Comparison of ENCODE assay signal across 15 mouse cellular contexts in genomic region chr19:53047208-53047607, GRCm38 (mm10). TPM values are rescaled to one million over a fixed set of nuclear protein-coding genes. Genes with fewer than 3 reads are reported as not detected.
DNase-seq lines count a peak whose midpoint lies in the region; ATAC-seq and TF ChIP-seq lines count a peak whose summit lies in the region.
"Had no signal": no experiment of that assay in that cellular context is flagged by ENCODE, and none has a peak within 500 bp of the region (broad histone marks: within the 10 kb centered on the region; RNA-seq: fewer than 3 reads in every experiment).

No protein-coding gene starts in this region.

- DNase-seq in embryonic facial prominence, embryonic 14.5 days (ENCODE audit: low spot score): peak; percentile 88
- DNase-seq in embryonic facial prominence, embryonic 10.5 days (ENCODE audit: low spot score): no peak
- peak; percentile 64 for DNase-seq in kidney, postnatal 0 days (ENCODE audit: low spot score)
- DNase-seq in kidney, adult 9 months: no peak
- peak; percentile 47 to 58 for DNase-seq in heart, postnatal 14 days
- peak; percentile 60 to 77 for DNase-seq in lung, postnatal 4 days
- DNase-seq in layer of hippocampus, adult 8-10 months (ENCODE audit: low spot score in 2 of 2): no peak
- DNase-seq: layer of hippocampus, postnatal 36 days; right cerebral cortex, adult 18-20 months had no signal

- no peaks in the 10 kb centered on the region for H3K27me3 ChIP-seq in embryonic facial prominence, embryonic 14.5 days (replicated peaks; ENCODE audit: control insufficient read depth, insufficient read depth, low read length)
- H3K27me3 ChIP-seq in embryonic facial prominence, embryonic 10.5 days (replicated peaks; ENCODE audit: low read depth, poor library complexity, severe bottlenecking): no peaks in the 10 kb centered on the region
- no peaks in the 10 kb centered on the region for H3K27me3 ChIP-seq in kidney, postnatal 0 days (ENCODE audit: insufficient read depth, low read length)
- H3K27me3 ChIP-seq in hindbrain, embryonic 12.5 days: no peaks in the 10 kb centered on the region
- H3K27me3 ChIP-seq: midbrain, embryonic 13.5 days; neural tube, embryonic 12.5 days had no signal

- H3K36me3 ChIP-seq in embryonic facial prominence, embryonic 14.5 days (ENCODE audit: control insufficient read depth, insufficient read depth, low read length): no peaks in the 10 kb centered on the region
- H3K36me3 ChIP-seq in embryonic facial prominence, embryonic 10.5 days (replicated peaks): no peaks in the 10 kb centered on the region
- no peaks in the 10 kb centered on the region for H3K36me3 ChIP-seq in kidney, postnatal 0 days (ENCODE audit: insufficient read depth, low read length)
- no peaks in the 10 kb centered on the region for H3K36me3 ChIP-seq in hindbrain, embryonic 12.5 days
- H3K36me3 ChIP-seq: G1E; midbrain, embryonic 13.5 days; neural tube, embryonic 12.5 days had no signal

- 0 out of 2 replicates have a peak, but pooled peaks cover 8% of the 10 kb centered on the region for H3K9me3 ChIP-seq in embryonic facial prominence, embryonic 14.5 days (ENCODE audit: control insufficient read depth, low read length)
- H3K9me3 ChIP-seq in embryonic facial prominence, embryonic 10.5 days: peaks cover 6% of the 10 kb centered on the region; the same call in 1 of the 2 replicates
- no peaks in the 10 kb centered on the region for H3K9me3 ChIP-seq in kidney, postnatal 0 days (replicated peaks; ENCODE audit: low read length)
- H3K9me3 ChIP-seq in hindbrain, embryonic 12.5 days (replicated peaks): no peaks in the 10 kb centered on the region; the same call in 1 of the 2 replicates
- H3K9me3 ChIP-seq: G1E; midbrain, embryonic 13.5 days had no signal

- 38% methylated on average over 5 of the region's 5 CpGs for WGBS in embryonic facial prominence, embryonic 14.5 days
- 59% methylated on average over 5 of the region's 5 CpGs for WGBS in embryonic facial prominence, embryonic 10.5 days
- WGBS in kidney, postnatal 0 days: 63% methylated on average over 5 of the region's 5 CpGs
- 67% methylated on average over 5 of the region's 5 CpGs for WGBS in hindbrain, embryonic 12.5 days

- no peak overlapping the region for H3K9ac ChIP-seq in embryonic facial prominence, embryonic 14.5 days (ENCODE audit: low read depth, low read length)
- no peak overlapping the region for H3K9ac ChIP-seq in kidney, postnatal 0 days (ENCODE audit: low read depth, low read length)
- H3K9ac ChIP-seq in hindbrain, embryonic 12.5 days: no peak overlapping the region
- H3K9ac ChIP-seq: liver, embryonic 14.5 days; midbrain, embryonic 13.5 days; neural tube, embryonic 12.5 days had no signal

- peak overlapping the region; percentile 61 for H3K27ac ChIP-seq in embryonic facial prominence, embryonic 14.5 days (replicated peaks; ENCODE audit: low read depth, low read length)
- no peak overlapping the region for H3K27ac ChIP-seq in embryonic facial prominence, embryonic 10.5 days (replicated peaks)
- H3K27ac ChIP-seq in kidney, postnatal 0 days: peak overlapping the region; percentile 60
- H3K27ac ChIP-seq in hindbrain, embryonic 12.5 days: no peak overlapping the region
- H3K27ac ChIP-seq: heart, adult 2 months; liver, embryonic 14.5 days; midbrain, embryonic 13.5 days; neural tube, embryonic 12.5 days had no signal

- H3K4me2 ChIP-seq in embryonic facial prominence, embryonic 14.5 days (ENCODE audit: low read depth, low read length): no peak overlapping the region
- no peak overlapping the region for H3K4me2 ChIP-seq in kidney, postnatal 0 days (ENCODE audit: low read length)
- no peak overlapping the region for H3K4me2 ChIP-seq in hindbrain, embryonic 12.5 days (replicated peaks)
- H3K4me2 ChIP-seq: midbrain, embryonic 13.5 days; neural tube, embryonic 12.5 days had no signal

- no peak overlapping the region for H3K4me3 ChIP-seq in embryonic facial prominence, embryonic 14.5 days (ENCODE audit: low read depth, low read length)
- no peak overlapping the region for H3K4me3 ChIP-seq in embryonic facial prominence, embryonic 10.5 days
- no peak overlapping the region for H3K4me3 ChIP-seq in kidney, postnatal 0 days (replicated peaks; ENCODE audit: low read depth, low read length)
- no peak overlapping the region for H3K4me3 ChIP-seq in hindbrain, embryonic 12.5 days
- H3K4me3 ChIP-seq: heart, adult 2 months; midbrain, embryonic 13.5 days; neural tube, embryonic 12.5 days had no signal

- no peak for TF ChIP-seq CTCF in kidney, postnatal 0 days (IDR thresholded peaks at IDR 0.05; ENCODE audit: low read depth)

- ATAC-seq in embryonic facial prominence, embryonic 14.5 days (ENCODE audit: low read depth): peak; percentile 53
- no peak for ATAC-seq in kidney, postnatal 0 days (replicated peaks; ENCODE audit: low FRiP score, low read depth)
- ATAC-seq in hindbrain, embryonic 12.5 days (ENCODE audit: low FRiP score): no peak
- ATAC-seq: midbrain, embryonic 13.5 days had no signal

- peaks cover 22% of the 10 kb centered on the region for H3K4me1 ChIP-seq in embryonic facial prominence, embryonic 14.5 days (ENCODE audit: control insufficient read depth, insufficient read depth, low read length)
- peaks cover 21% of the 10 kb centered on the region for H3K4me1 ChIP-seq in embryonic facial prominence, embryonic 10.5 days
- H3K4me1 ChIP-seq in kidney, postnatal 0 days (replicated peaks; ENCODE audit: insufficient read depth, low read length): no peaks in the 10 kb centered on the region
- peaks cover 9% of the 10 kb centered on the region for H3K4me1 ChIP-seq in hindbrain, embryonic 12.5 days

- intact Hi-C loops in heart, postnatal 14 days (cut with DNase I): no loop called here

RNA-seq across cellular contexts. Expression of gene Xpnpep1, which starts 7.2 kb away (rescaled TPM):
- polyA plus RNA-seq in embryonic facial prominence, embryonic 14.5 days (2014; fragmentation: Nextera tagmentation; extraction: Ambion mirVana): 148 and 169 TPM in 2 replicates
- polyA plus RNA-seq in embryonic facial prominence, embryonic 10.5 days (2016; fragmentation: Nextera tagmentation; extraction: Ambion mirVana): 158 and 159 TPM in 2 replicates
- polyA plus RNA-seq in kidney, postnatal 0 days (2015; fragmentation: Nextera tagmentation; extraction: Ambion mirVana): 147 and 164 TPM in 2 replicates
- 100 to 1,000 TPM in 1 of 2 experiments, 10 to 100 TPM in 1; 93.8 to 105 TPM for total RNA-seq in heart, postnatal 14 days (2021)
- polyA plus RNA-seq in hindbrain, embryonic 12.5 days (2016; fragmentation: Nextera tagmentation; extraction: Ambion mirVana): 159 and 166 TPM in 2 replicates
- 10 to 100 TPM; 72.1 to 84.8 (median 73.6) TPM for total RNA-seq in layer of hippocampus, adult 8-10 months (2022)

Comparison
In these comparisons a context has a peak if more than half of its experiments do, and no peak if none do; other contexts are left out.
1. DNase-seq: peak in embryonic facial prominence, embryonic 14.5 days (single experiment), kidney, postnatal 0 days (single experiment), heart, postnatal 14 days (2 of 2) and lung, postnatal 4 days (2 of 2); none in embryonic facial prominence, embryonic 10.5 days (single experiment), kidney, adult 9 months (single experiment) and layer of hippocampus, adult 8-10 months (0 of 2).
2. H3K27ac ChIP-seq: peak in embryonic facial prominence, embryonic 14.5 days (single experiment) and kidney, postnatal 0 days (single experiment); none in embryonic facial prominence, embryonic 10.5 days (single experiment) and hindbrain, embryonic 12.5 days (single experiment).